Mouse (Mus musculus): ENCODE data around the gene Ctnnd1. TPM values are rescaled to one million over a fixed set of nuclear protein-coding genes. Genes with fewer than 3 reads are reported as not detected.
A peak's percentile ranks its signal among the peaks of the same experiment; 100 is the strongest.

The Ctnnd1 gene
- polyA plus RNA-seq, 1 experiment from 2014 or later: 27.1 TPM

DNA sequence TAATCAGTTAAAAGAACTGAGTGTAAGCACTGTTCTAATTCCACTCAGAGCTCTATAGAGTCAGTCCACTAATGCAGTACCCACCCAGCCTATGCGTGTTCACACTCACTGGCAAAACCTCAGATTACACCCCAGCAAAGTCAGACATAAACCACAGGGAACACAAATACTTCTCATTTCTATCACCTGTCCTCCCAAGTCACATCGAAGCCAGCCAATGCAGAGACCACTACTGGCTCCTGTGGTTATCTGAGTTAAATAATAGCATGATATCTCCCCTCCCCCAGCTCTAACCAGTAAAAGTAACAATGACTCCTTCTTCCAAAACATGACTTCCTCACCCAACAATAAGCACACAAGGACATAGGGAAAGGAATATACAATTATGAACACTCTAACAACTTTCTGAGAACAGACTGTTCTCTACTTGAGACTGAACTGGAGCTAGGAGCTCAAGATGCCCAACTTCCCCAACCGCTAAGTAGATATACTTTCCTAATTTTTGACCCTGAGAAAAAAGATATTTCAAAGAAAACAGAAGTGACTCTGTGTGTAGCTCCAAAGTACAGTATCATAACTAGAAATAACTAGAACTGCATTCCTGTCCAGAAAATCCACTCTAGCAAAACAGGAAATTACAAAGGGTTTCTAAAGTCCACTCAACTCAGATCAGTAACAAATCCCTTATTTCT lies 27.0 kb downstream of the Ctnnd1 start:
- no peaks in the 10 kb centered on the region for H3K9me3 ChIP-seq (replicated peaks; ENCODE audit: control insufficient read depth, low read length)
- no peaks in the 10 kb centered on the region for H3K27me3 ChIP-seq (replicated peaks; ENCODE audit: control insufficient read depth, insufficient read depth, low read length)
- DNase-seq (ENCODE audit: low spot score) (no peak), ATAC-seq (no peak)
- no peak overlapping the region for H3K4me2 ChIP-seq (ENCODE audit: low read length)
- no peaks in the 10 kb centered on the region for H3K4me1 ChIP-seq (ENCODE audit: control insufficient read depth, insufficient read depth, low read length)
- H3K4me3 ChIP-seq (ENCODE audit: low read depth, low read length): no peak overlapping the region
- WGBS: over 99% methylated on average over 3 of the region's 3 CpGs
- peaks cover 31% of the 10 kb centered on the region for H3K36me3 ChIP-seq (ENCODE audit: control insufficient read depth, insufficient read depth, low read length)
- no peak overlapping the region for H3K27ac ChIP-seq (ENCODE audit: low read depth, low read length)
- no peak overlapping the region for H3K9ac ChIP-seq (ENCODE audit: low read length)

DNA sequence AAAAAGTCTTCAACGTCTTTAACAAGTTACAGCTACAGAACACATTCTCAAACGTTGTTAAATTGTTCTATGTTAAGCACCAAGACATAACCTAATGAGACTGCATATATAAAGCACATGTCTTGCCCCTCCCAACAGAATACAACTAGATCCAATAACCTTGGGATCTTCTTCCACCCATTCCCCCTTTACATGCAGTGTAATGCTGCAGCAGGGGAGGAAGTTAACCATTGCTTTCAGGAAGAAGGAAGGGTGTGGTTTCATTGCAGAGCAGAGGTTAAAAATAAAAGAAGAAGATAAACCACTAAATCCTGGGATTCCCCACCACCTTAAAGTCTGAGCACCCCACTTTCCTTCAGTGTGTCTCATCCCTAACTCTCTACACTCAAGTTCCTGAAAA lies 27.9 kb downstream of the Ctnnd1 start:
- Histone ChIP-seq H3K36me3 (ENCODE audit: control insufficient read depth, insufficient read depth, low read length) (peaks cover 31% of the 10 kb centered on the region), H3K27me3 (replicated peaks; ENCODE audit: control insufficient read depth, insufficient read depth, low read length) (no peaks in the 10 kb centered on the region), H3K9me3 (replicated peaks; ENCODE audit: control insufficient read depth, low read length) (no peaks in the 10 kb centered on the region), H3K4me2 (ENCODE audit: low read length) (no peak overlapping the region), H3K27ac (ENCODE audit: low read depth, low read length) (no peak overlapping the region), H3K9ac (ENCODE audit: low read length) (no peak overlapping the region), H3K4me3 (ENCODE audit: low read depth, low read length) (no peak overlapping the region), H3K4me1 (ENCODE audit: control insufficient read depth, insufficient read depth, low read length) (no peaks in the 10 kb centered on the region)
- ATAC-seq: no peak
- DNase-seq (ENCODE audit: low spot score): no peak
- 78% methylated on average over 2 of the region's 2 CpGs for WGBS

DNA sequence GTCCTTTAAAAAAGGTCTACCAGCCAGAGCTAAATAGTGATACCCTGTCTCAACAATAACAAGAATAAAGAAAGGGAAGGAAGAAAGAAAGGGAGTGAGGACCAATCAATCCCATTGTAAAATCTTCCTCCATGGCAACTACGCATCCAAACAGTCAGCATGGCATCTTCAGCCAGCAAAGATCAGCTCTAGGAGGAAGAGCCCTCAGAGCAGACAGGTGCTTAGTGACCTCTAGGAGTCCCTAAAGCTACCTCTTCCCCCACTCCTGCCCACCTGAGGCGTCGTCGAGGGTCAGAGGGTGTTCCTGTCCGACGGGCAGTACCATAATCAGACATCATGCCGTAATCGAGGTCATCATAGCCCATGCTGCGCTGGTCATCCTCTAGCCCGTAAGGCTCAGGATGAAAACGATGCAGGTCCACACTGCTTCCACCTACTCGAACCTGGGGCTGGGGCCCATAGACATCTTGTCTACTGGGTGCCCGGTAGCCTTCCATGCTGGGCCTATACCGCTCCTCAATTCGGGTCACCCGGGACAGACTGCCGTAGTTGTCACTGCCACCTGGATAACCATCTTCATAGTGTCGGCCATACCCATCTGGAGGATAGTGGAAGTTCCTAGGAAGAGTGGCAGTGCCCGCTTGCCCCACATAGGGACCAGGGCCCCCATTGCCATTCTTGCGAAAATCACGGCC lies 30.8 kb downstream of the Ctnnd1 start:
- 97% methylated on average over 21 of the region's 21 CpGs for WGBS

DNA sequence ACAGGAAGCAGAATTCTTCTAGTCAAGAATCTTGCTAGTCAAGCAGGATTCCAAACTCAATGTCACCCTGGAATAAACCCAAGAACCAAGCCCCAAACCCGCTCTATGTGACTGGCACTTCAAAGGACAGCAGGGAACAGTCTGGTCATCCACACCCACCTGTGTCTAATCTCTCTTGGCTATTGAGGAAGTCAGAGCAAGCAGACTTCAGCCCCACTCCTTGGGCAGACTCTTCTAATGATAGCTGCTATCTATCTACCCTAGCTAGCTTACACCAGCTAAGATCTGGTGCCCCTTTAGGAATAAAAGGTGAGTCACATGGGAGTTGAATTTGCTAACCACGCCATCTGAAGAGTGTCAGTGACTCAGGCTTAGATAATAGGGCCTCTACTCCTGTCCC lies 31.7 kb downstream of the Ctnnd1 start:
- Histone ChIP-seq H3K9me3 (replicated peaks; ENCODE audit: control insufficient read depth, low read length) (no peaks in the 10 kb centered on the region), H3K27me3 (replicated peaks; ENCODE audit: control insufficient read depth, insufficient read depth, low read length) (no peaks in the 10 kb centered on the region), H3K4me2 (ENCODE audit: low read length) (no peak overlapping the region), H3K4me1 (ENCODE audit: control insufficient read depth, insufficient read depth, low read length) (no peaks in the 10 kb centered on the region), H3K9ac (ENCODE audit: low read length) (no peak overlapping the region), H3K27ac (ENCODE audit: low read depth, low read length) (no peak overlapping the region), H3K4me3 (ENCODE audit: low read depth, low read length) (no peak overlapping the region), H3K36me3 (ENCODE audit: control insufficient read depth, insufficient read depth, low read length) (peaks cover 63% of the 10 kb centered on the region)
- no peak for DNase-seq (ENCODE audit: low spot score)
- WGBS: 86% methylated on average over 2 of the region's 2 CpGs
- ATAC-seq: no peak

More for the DNA sequence above, 30.8 kb downstream of the Ctnnd1 start:
- H3K4me2 ChIP-seq (ENCODE audit: low read length): no peak overlapping the region
- H3K36me3 ChIP-seq (ENCODE audit: control insufficient read depth, insufficient read depth, low read length): peaks cover 58% of the 10 kb centered on the region
- no peak overlapping the region for H3K27ac ChIP-seq (ENCODE audit: low read depth, low read length)
- ATAC-seq (0 out of 2 replicates have a peak, but pooled peaks have one; percentile 33), DNase-seq (ENCODE audit: low spot score) (no peak)
- no peaks in the 10 kb centered on the region for H3K27me3 ChIP-seq (replicated peaks; ENCODE audit: control insufficient read depth, insufficient read depth, low read length)
- no peak overlapping the region for H3K4me3 ChIP-seq (ENCODE audit: low read depth, low read length)
- no peaks in the 10 kb centered on the region for H3K4me1 ChIP-seq (ENCODE audit: control insufficient read depth, insufficient read depth, low read length)
- no peak overlapping the region for H3K9ac ChIP-seq (ENCODE audit: low read length)
- no peaks in the 10 kb centered on the region for H3K9me3 ChIP-seq (replicated peaks; ENCODE audit: control insufficient read depth, low read length)

DNA sequence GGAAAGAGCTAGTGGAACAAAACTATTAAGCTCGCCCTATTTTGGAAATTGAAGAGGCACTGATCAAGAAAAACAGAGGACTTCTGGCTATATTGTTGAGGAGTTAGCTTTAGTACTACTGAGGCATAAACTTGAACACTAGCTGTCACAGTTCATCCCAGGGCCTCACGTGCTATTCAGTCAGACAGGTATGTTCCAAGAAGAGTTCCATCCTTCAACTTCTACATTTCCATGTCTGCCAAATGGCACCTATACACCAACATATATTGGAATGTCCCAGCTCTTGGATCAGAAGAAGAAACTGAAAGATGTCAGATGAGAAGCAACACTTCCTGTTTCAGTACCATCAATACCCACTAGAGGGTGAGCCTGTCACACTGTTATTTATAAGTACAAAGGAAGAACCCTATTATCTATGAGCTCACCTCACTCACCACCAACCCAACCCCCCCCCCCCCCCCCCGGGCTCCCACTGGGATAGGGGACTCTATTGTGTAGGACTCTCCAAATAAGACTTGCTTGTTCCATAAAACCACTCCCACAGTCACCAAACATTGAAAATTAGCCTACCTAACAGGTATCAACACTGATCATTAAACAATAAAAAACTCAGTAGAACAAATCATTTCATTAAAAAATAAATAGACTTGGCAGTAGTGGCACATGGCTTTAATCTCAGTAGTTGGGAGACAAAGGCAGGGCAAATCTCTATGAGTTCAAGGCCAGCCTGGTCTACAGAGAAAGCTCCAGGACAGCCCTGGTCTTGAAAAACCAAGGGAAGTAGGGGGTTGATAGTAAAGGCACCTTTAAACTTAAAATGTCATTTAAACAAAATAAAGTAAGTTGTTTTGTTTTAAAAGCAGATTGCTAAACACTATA lies 32.7 kb downstream of the Ctnnd1 start:
- peak; percentile 69 for DNase-seq (ENCODE audit: low spot score)
- no peaks in the 10 kb centered on the region for H3K27me3 ChIP-seq (replicated peaks; ENCODE audit: control insufficient read depth, insufficient read depth, low read length)
- no peak overlapping the region for H3K4me2 ChIP-seq (ENCODE audit: low read length)
- no peak overlapping the region for H3K4me3 ChIP-seq (ENCODE audit: low read depth, low read length)
- H3K36me3 ChIP-seq (ENCODE audit: control insufficient read depth, insufficient read depth, low read length): peaks cover 68% of the 10 kb centered on the region
- peak; percentile 81 for ATAC-seq
- no peaks in the 10 kb centered on the region for H3K9me3 ChIP-seq (replicated peaks; ENCODE audit: control insufficient read depth, low read length)
- no peaks in the 10 kb centered on the region for H3K4me1 ChIP-seq (ENCODE audit: control insufficient read depth, insufficient read depth, low read length)
- no peak overlapping the region for H3K27ac ChIP-seq (ENCODE audit: low read depth, low read length)
- H3K9ac ChIP-seq (ENCODE audit: low read length): no peak overlapping the region
- WGBS: 68% methylated on average over 3 of the region's 3 CpGs

DNA sequence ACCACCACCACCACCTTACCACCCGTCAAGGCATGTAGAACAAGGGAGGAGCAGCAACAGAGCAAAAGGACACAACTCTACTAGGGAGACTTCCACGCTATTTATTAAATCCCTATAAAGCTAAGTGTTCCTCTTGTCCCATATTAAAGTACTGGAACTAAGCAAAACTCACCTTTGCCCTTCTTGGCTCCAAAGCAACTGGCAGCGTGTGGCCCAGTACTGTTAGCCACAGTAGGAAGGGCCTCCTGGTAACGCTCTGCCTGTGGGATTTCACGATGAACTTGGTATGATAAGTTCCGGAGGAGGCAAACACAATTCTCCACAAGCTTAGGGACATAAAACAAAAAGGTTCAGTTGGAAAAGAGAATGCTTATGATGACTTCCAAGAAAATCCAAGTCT lies 37.8 kb downstream of the Ctnnd1 start:
- no peaks in the 10 kb centered on the region for H3K9me3 ChIP-seq (replicated peaks; ENCODE audit: control insufficient read depth, low read length)
- no peak overlapping the region for H3K4me3 ChIP-seq (ENCODE audit: low read depth, low read length)
- DNase-seq (ENCODE audit: low spot score) (no peak), ATAC-seq (no peak)
- no peak overlapping the region for H3K4me2 ChIP-seq (ENCODE audit: low read length)
- H3K4me1 ChIP-seq (ENCODE audit: control insufficient read depth, insufficient read depth, low read length): no peaks in the 10 kb centered on the region
- 93% methylated on average over 6 of the region's 6 CpGs for WGBS
- peaks cover 94% of the 10 kb centered on the region for H3K36me3 ChIP-seq (ENCODE audit: control insufficient read depth, insufficient read depth, low read length)
- no peaks in the 10 kb centered on the region for H3K27me3 ChIP-seq (replicated peaks; ENCODE audit: control insufficient read depth, insufficient read depth, low read length)
- H3K27ac ChIP-seq (ENCODE audit: low read depth, low read length): no peak overlapping the region
- no peak overlapping the region for H3K9ac ChIP-seq (ENCODE audit: low read length)

DNA sequence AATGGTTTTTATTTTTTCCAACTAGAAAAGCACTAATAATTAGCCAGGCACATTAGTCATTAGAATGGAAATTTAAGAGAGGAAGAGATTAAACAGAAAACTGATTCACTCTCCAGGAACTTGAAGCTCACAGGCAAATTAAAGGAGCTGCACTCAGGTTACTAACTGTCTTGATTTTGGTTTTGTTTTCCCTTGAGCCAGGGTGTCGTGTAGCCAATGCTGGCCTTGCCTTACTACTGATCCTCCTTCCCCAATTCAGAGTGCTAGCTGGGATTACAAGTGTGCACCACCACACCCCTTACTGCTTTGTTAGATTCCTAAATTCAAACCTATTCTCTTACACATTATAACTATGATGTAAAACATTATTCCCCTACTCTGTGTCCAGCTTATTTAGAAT lies 42.7 kb downstream of the Ctnnd1 start:
- Histone ChIP-seq H3K36me3 (ENCODE audit: control insufficient read depth, insufficient read depth, low read length) (peaks cover 93% of the 10 kb centered on the region), H3K27me3 (replicated peaks; ENCODE audit: control insufficient read depth, insufficient read depth, low read length) (no peaks in the 10 kb centered on the region), H3K4me2 (ENCODE audit: low read length) (no peak overlapping the region), H3K4me3 (ENCODE audit: low read depth, low read length) (no peak overlapping the region), H3K27ac (ENCODE audit: low read depth, low read length) (no peak overlapping the region), H3K9ac (ENCODE audit: low read length) (no peak overlapping the region), H3K4me1 (ENCODE audit: control insufficient read depth, insufficient read depth, low read length) (no peaks in the 10 kb centered on the region), H3K9me3 (replicated peaks; ENCODE audit: control insufficient read depth, low read length) (no peaks in the 10 kb centered on the region)
- ATAC-seq (no peak), DNase-seq (ENCODE audit: low spot score) (no peak)
- WGBS: 81% methylated on average over 1 of the region's 1 CpGs

DNA sequence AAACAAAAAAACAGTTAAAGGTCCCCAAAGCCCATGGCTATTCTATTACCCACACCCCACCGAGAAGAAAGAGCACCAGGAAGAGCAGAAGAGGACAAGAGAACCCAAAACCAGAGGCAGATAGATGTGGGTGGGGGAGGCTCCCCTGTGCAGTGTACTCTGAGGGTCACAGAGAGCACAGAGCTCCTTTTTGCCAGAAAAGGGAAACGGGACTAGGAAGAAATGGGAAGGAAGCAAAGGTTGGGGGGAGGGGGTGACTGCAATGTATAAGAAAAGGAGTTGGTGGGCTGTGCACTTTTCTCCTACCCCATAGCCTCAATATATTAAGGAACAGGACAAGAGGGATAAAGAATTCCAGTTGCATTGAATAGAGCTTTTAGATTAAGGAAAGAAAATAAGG lies 49.6 kb downstream of the Ctnnd1 start:
- H3K4me1 ChIP-seq (ENCODE audit: control insufficient read depth, insufficient read depth, low read length): no peaks in the 10 kb centered on the region
- no peaks in the 10 kb centered on the region for H3K9me3 ChIP-seq (replicated peaks; ENCODE audit: control insufficient read depth, low read length)
- H3K4me2 ChIP-seq (ENCODE audit: low read length): no peak overlapping the region
- DNase-seq (ENCODE audit: low spot score): no peak
- H3K27ac ChIP-seq (ENCODE audit: low read depth, low read length): no peak overlapping the region
- peaks cover 61% of the 10 kb centered on the region for H3K36me3 ChIP-seq (ENCODE audit: control insufficient read depth, insufficient read depth, low read length)
- ATAC-seq: no peak
- H3K4me3 ChIP-seq (ENCODE audit: low read depth, low read length): no peak overlapping the region
- H3K27me3 ChIP-seq (replicated peaks; ENCODE audit: control insufficient read depth, insufficient read depth, low read length): no peaks in the 10 kb centered on the region
- H3K9ac ChIP-seq (ENCODE audit: low read length): no peak overlapping the region
- 80% methylated on average over 2 of the region's 2 CpGs for WGBS

Measured in forebrain, embryonic 14.5 days (tissue).